Mouse (Mus musculus): ENCODE measurements around the gene Gm44805.

DNA sequence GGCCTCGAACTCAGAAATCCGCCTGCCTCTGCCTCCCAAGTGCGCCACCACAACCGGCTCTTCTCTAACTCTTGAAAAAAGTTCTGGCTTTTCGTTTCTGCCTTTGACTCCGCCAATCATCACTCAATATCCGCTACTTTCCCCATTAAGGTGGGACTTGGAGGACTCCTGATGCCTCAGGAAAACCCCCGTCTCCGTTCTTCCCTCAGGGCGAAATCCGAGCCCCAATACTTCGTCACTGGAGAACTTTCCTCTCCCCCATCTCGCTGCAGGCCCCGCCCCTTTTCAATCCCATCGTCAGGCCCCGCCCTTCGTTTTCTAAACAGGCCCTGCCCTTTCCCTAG lies 53.1 kb downstream of the Gm44805 start:
- TF ChIP-seq CTCF (conservative IDR thresholded peaks at IDR 0.05 in 1 of 2, IDR thresholded peaks at IDR 0.05 in 1 of 2; ENCODE audit: low read depth in 2 of 2, low read length in 2 of 2) (no peak), SMC3 (IDR thresholded peaks at IDR 0.05; ENCODE audit: low read depth, low read length) (no peak), GABPA (IDR thresholded peaks at IDR 0.05; ENCODE audit: insufficient replicate concordance, low read depth, low read length) (no peak), POLR2A (IDR thresholded peaks at IDR 0.05; ENCODE audit: low read depth, low read length) (no peak), EP300 (IDR thresholded peaks at IDR 0.05; ENCODE audit: low read length) (no peak), SIN3A (IDR thresholded peaks at IDR 0.05; ENCODE audit: low read length) (no peak), MAFK (IDR thresholded peaks at IDR 0.05; ENCODE audit: insufficient replicate concordance, low read length) (no peak), MYC (IDR thresholded peaks at IDR 0.05; ENCODE audit: low read depth, low read length) (no peak), BHLHE40 (IDR thresholded peaks at IDR 0.05; ENCODE audit: low read depth, low read length) (no peak), MAX (IDR thresholded peaks at IDR 0.05; ENCODE audit: low read length) (no peak)
